Mouse (Mus musculus) spleen, adult 2 months (tissue): Measurements from ENCODE around the gene Mybph.

ENCODE experiments used
- CTCF ChIP-seq: fragments of 200-500 bp; IDR thresholded peaks from 2 replicates; pipeline ENCODE4 v1.5.1; 2011; ENCODE audit warnings: mild to moderate bottlenecking, inconsistent platforms; ENCODE audit not compliant: insufficient read depth, insufficient read length, insufficient replicate concordance; ENCODE audit errors: extremely low read depth
- POLR2A ChIP-seq: fragments of 200-500 bp; IDR thresholded peaks from 2 replicates; pipeline ENCODE4 v1.6.1; 2011; ENCODE audit warnings: low read depth, low read length, inconsistent platforms

GRCm38 (mm10) chr1:134173081-134173480, 20.2 kb upstream of the Mybph start:
- TF ChIP-seq POLR2A (no peak), CTCF (no peak)
